Mouse (Mus musculus) hindbrain, embryonic 11.5 days (tissue): ENCODE results near the gene Gm3854. TPM values are rescaled to one million over a fixed set of nuclear protein-coding genes. Genes with fewer than 3 reads are reported as not detected.

Experiments used
- ATAC-seq: fragments of 200-750 bp; cut with Nextera tagmentation; 2 replicates; pipeline ENCODE4 v1.8.0; 2017; ENCODE audit warnings: mild to moderate bottlenecking, moderate TSS enrichment, moderate library complexity; ENCODE audit not compliant: low FRiP score
- DNase-seq: peaks from one replicate; pipeline ENCODE4 v3.0.0-alpha.2; 2015; ENCODE audit warnings: low spot score
- H3K27ac ChIP-seq: fragments of 300-500 bp; sonication (generic); 2 replicates; pipeline ENCODE4 v1.5.1; 2014; ENCODE audit warnings: mild to moderate bottlenecking, low read depth, low read length
- H3K27me3 ChIP-seq: fragments of 300-500 bp; sonication (generic); 2 replicates; pipeline ENCODE4 v1.6.1; 2014; ENCODE audit warnings: mild to moderate bottlenecking, low read length, moderate library complexity, mixed read lengths; ENCODE audit not compliant: control insufficient read depth, insufficient read depth
- H3K36me3 ChIP-seq: fragments of 300-500 bp; sonication (generic); 2 replicates; pipeline ENCODE4 v1.6.1; 2014; ENCODE audit warnings: mild to moderate bottlenecking, low read length, moderate library complexity, mixed read lengths; ENCODE audit not compliant: control insufficient read depth, insufficient read depth
- H3K4me1 ChIP-seq: fragments of 300-500 bp; sonication (generic); replicated peaks from 2 replicates; pipeline ENCODE4 v1.6.1; 2014; ENCODE audit warnings: low read length, mixed read lengths; ENCODE audit not compliant: control insufficient read depth, insufficient read depth
- H3K4me2 ChIP-seq: fragments of 300-500 bp; sonication (generic); replicated peaks from 2 replicates; pipeline ENCODE4 v1.6.1; 2014; ENCODE audit warnings: mild to moderate bottlenecking, low read depth, low read length
- H3K4me3 ChIP-seq: fragments of 300-500 bp; sonication (generic); 2 replicates; pipeline ENCODE4 v1.5.1; 2014; ENCODE audit warnings: low read depth, low read length
- H3K9ac ChIP-seq: fragments of 300-500 bp; sonication (generic); 2 replicates; pipeline ENCODE4 v1.6.1; 2014; ENCODE audit warnings: low read depth, low read length
- H3K9me3 ChIP-seq: fragments of 300-500 bp; sonication (generic); 2 replicates; pipeline ENCODE4 v1.6.1; 2016; ENCODE audit warnings: low read length; ENCODE audit not compliant: control insufficient read depth
- WGBS: fragments of 180-500 bp; shearing (Covaris S2); extraction: QIAGEN DNeasy Blood & Tissue Kit; methylation state at CpG from one replicate; pipeline ENCODE4 v1.1.7; 2014; 5-methylcytosine and 5-hydroxymethylcytosine counted together
- polyA plus RNA-seq: library from polyadenylated mRNA; unstranded; fragments of >200 nt; fragmentation: Nextera tagmentation; extraction: Ambion mirVana; gene quantifications from 2 replicates; pipeline ENCODE4 v1.2.1, GENCODE M21; 2014

Gene Gm3854
- polyA plus RNA-seq, 1 experiment from 2014 or later, result 3.7 TPM

- H3K4me3 ChIP-seq, result no peak overlapping the region
- H3K27ac ChIP-seq, result no peak overlapping the region
- ATAC-seq (no peak), DNase-seq (no peak)
- H3K27me3 ChIP-seq, result no peaks in the 10 kb centered on the region
- WGBS, result 91% methylated on average over 8 of the region's 8 CpGs
- no peaks in the 10 kb centered on the region for H3K9me3 ChIP-seq
- H3K9ac ChIP-seq, result no peak overlapping the region
- no peak overlapping the region for H3K4me2 ChIP-seq
- no peaks in the 10 kb centered on the region for H3K36me3 ChIP-seq
- H3K4me1 ChIP-seq, result no peaks in the 10 kb centered on the region
Observed at GRCm38 (mm10) chr7:6378441-6378840, 34.9 kb downstream of the Gm3854 start.

- DNase-seq (no peak), ATAC-seq (no peak)
- Histone ChIP-seq H3K4me1 (no peaks in the 10 kb centered on the region), H3K4me2 (no peak overlapping the region), H3K9me3 (no peaks in the 10 kb centered on the region), H3K36me3 (no peaks in the 10 kb centered on the region), H3K9ac (no peak overlapping the region), H3K27ac (no peak overlapping the region), H3K27me3 (no peaks in the 10 kb centered on the region), H3K4me3 (no peak overlapping the region)
- WGBS, result 70% methylated on average over 2 of the region's 2 CpGs
Observed at GRCm38 (mm10) chr7:6381431-6381830, 37.9 kb downstream of the Gm3854 start.

GRCm38 (mm10) chr7:6383044-6383455 is 39.5 kb downstream of the Gm3854 start, which contains the start of gene Zfp28:
Gene Zfp28 (plus strand): TSS chr7:6383295.
- DNase-seq, result peak; percentile 97
- H3K27me3 ChIP-seq, result no peaks in the 10 kb centered on the region
- H3K4me2 ChIP-seq, result peak within 1 kb of the TSS; percentile 70
- H3K9me3 ChIP-seq, result no peaks in the 10 kb centered on the region
- no peak within 1 kb of the TSS; the same call in 1 of the 2 replicates for H3K27ac ChIP-seq
- H3K4me1 ChIP-seq, result no peaks in the 10 kb centered on the region
- H3K4me3 ChIP-seq, result peak within 1 kb of the TSS; percentile 59
- H3K36me3 ChIP-seq, result no peaks in the 10 kb centered on the region
- WGBS, result under 1% methylated on average over 23 of the region's 28 CpGs
- peak within 1 kb of the TSS; percentile 67 for H3K9ac ChIP-seq
- peak; percentile 97 for ATAC-seq

- peak overlapping the region; percentile 67 for H3K9ac ChIP-seq
- no peaks in the 10 kb centered on the region for H3K27me3 ChIP-seq
- no peaks in the 10 kb centered on the region for H3K4me1 ChIP-seq
- H3K27ac ChIP-seq, result no peak overlapping the region
- no peaks in the 10 kb centered on the region for H3K36me3 ChIP-seq
- peak overlapping the region; percentile 70 for H3K4me2 ChIP-seq
- 70% methylated on average over 8 of the region's 8 CpGs for WGBS
- DNase-seq (no peak), ATAC-seq (peak; percentile 15; the same call in 1 of the 2 replicates)
- no peaks in the 10 kb centered on the region for H3K9me3 ChIP-seq
- peak overlapping the region; percentile 59 for H3K4me3 ChIP-seq
Observed at GRCm38 (mm10) chr7:6384011-6384410, 40.5 kb downstream of the Gm3854 start.

- Histone ChIP-seq H3K9me3 (no peaks in the 10 kb centered on the region), H3K4me1 (no peaks in the 10 kb centered on the region), H3K9ac (no peak overlapping the region), H3K27me3 (no peaks in the 10 kb centered on the region), H3K27ac (no peak overlapping the region), H3K4me2 (no peak overlapping the region), H3K4me3 (no peak overlapping the region), H3K36me3 (no peaks in the 10 kb centered on the region)
- ATAC-seq (no peak), DNase-seq (no peak)
- WGBS, result 94% methylated on average over 8 of the region's 8 CpGs
Observed at GRCm38 (mm10) chr7:6386995-6387394, 43.4 kb downstream of the Gm3854 start.

GRCm38 (mm10) chr7:6388971-6389370 is 45.4 kb downstream of the Gm3854 start:
- H3K9me3 ChIP-seq, result no peaks in the 10 kb centered on the region
- no peak for ATAC-seq
- no peak overlapping the region for H3K4me2 ChIP-seq
- H3K4me1 ChIP-seq, result no peaks in the 10 kb centered on the region
- 88% methylated on average over 5 of the region's 5 CpGs for WGBS
- no peak overlapping the region for H3K27ac ChIP-seq
- H3K36me3 ChIP-seq, result no peaks in the 10 kb centered on the region
- no peaks in the 10 kb centered on the region for H3K27me3 ChIP-seq
- H3K9ac ChIP-seq, result no peak overlapping the region
- DNase-seq, result no peak
- no peak overlapping the region for H3K4me3 ChIP-seq

GRCm38 (mm10) chr7:6389449-6389848 is 45.9 kb downstream of the Gm3854 start:
- ATAC-seq, result no peak
- no peaks in the 10 kb centered on the region for H3K9me3 ChIP-seq
- no peak for DNase-seq
- no peak overlapping the region for H3K4me2 ChIP-seq
- H3K9ac ChIP-seq, result no peak overlapping the region
- H3K27ac ChIP-seq, result no peak overlapping the region
- 77% methylated on average over 5 of the region's 5 CpGs for WGBS
- no peaks in the 10 kb centered on the region for H3K27me3 ChIP-seq
- no peaks in the 10 kb centered on the region for H3K36me3 ChIP-seq
- H3K4me3 ChIP-seq, result no peak overlapping the region
- H3K4me1 ChIP-seq, result no peaks in the 10 kb centered on the region

- peak within 1 kb of the TSS; percentile 63 for H3K4me2 ChIP-seq
- ATAC-seq (peak; percentile 91), DNase-seq (peak; percentile 78)
- H3K9ac ChIP-seq, result peak within 1 kb of the TSS; percentile 59
- H3K27ac ChIP-seq, result no peak within 1 kb of the TSS
- H3K27me3 ChIP-seq, result no peaks in the 10 kb centered on the region
- H3K4me3 ChIP-seq, result peak within 1 kb of the TSS; percentile 46
- H3K9me3 ChIP-seq, result no peaks in the 10 kb centered on the region
- H3K4me1 ChIP-seq, result no peaks in the 10 kb centered on the region
- 29% methylated on average over 25 of the region's 25 CpGs for WGBS
- no peaks in the 10 kb centered on the region; the same call in 1 of the 2 replicates for H3K36me3 ChIP-seq
Observed at GRCm38 (mm10) chr7:6397996-6398975, 54.7 kb downstream of the Gm3854 start, which contains the start of gene Smim17. Gene Smim17 (plus strand): TSS chr7:6398715.
